Mouse (Mus musculus): Measurements from ENCODE around the gene Tspan18. TPM values are rescaled to one million over a fixed set of nuclear protein-coding genes. Genes with fewer than 3 reads are reported as not detected.

The Tspan18 gene
- polyA plus RNA-seq, 1 experiment = 4.3 TPM

- DNase-seq (ENCODE audit: extremely low spot score in 1 of 2, low spot score in 1 of 2) = peak in 1 of 2 experiments; percentile 62
These were observed 145.4 kb downstream of the Tspan18 start for GRCm38 (mm10) chr2:93188761-93189458.

GRCm38 (mm10) chr2:93188020-93188760 lies 146.1 kb downstream of the Tspan18 start:
- DNase-seq (ENCODE audit: extremely low spot score in 1 of 2, low spot score in 1 of 2) = no peak

GRCm38 (mm10) chr2:93187323-93187996 lies 146.8 kb downstream of the Tspan18 start, which contains the start of gene Trp53i11:
Gene Trp53i11, plus strand, starts transcription at chr2:93187548.
- peak in 1 of 2 experiments; percentile 77 for DNase-seq (ENCODE audit: extremely low spot score in 1 of 2, low spot score in 1 of 2)

GRCm38 (mm10) chr2:93182859-93183258 lies 151.4 kb downstream of the Tspan18 start:
- DNase-seq (ENCODE audit: extremely low spot score in 1 of 2, low spot score in 1 of 2) = peak in 1 of 2 experiments; percentile 68

- DNase-seq (ENCODE audit: extremely low spot score in 1 of 2, low spot score in 1 of 2) = peak in 1 of 2 experiments; percentile 76
These were observed 154.0 kb downstream of the Tspan18 start for GRCm38 (mm10) chr2:93180077-93180844.

GRCm38 (mm10) chr2:93179603-93180002 lies 154.7 kb downstream of the Tspan18 start:
- no peak for DNase-seq (ENCODE audit: extremely low spot score in 1 of 2, low spot score in 1 of 2)

GRCm38 (mm10) chr2:93178313-93178677 lies 156.0 kb downstream of the Tspan18 start:
- DNase-seq (ENCODE audit: extremely low spot score in 1 of 2, low spot score in 1 of 2) = no peak

GRCm38 (mm10) chr2:93177668-93178312 lies 156.5 kb downstream of the Tspan18 start:
- DNase-seq (ENCODE audit: extremely low spot score in 1 of 2, low spot score in 1 of 2) = no peak

- DNase-seq (ENCODE audit: extremely low spot score in 1 of 2, low spot score in 1 of 2) = no peak
These were observed 157.2 kb downstream of the Tspan18 start for GRCm38 (mm10) chr2:93176871-93177667.

GRCm38 (mm10) chr2:93176193-93176798 lies 158.0 kb downstream of the Tspan18 start:
- DNase-seq (ENCODE audit: extremely low spot score in 1 of 2, low spot score in 1 of 2) = no peak

- no peak for DNase-seq (ENCODE audit: extremely low spot score in 1 of 2, low spot score in 1 of 2)
These were observed 158.6 kb downstream of the Tspan18 start for GRCm38 (mm10) chr2:93175721-93176120.

- no peak for DNase-seq (ENCODE audit: extremely low spot score in 1 of 2, low spot score in 1 of 2)
These were observed 159.0 kb downstream of the Tspan18 start for GRCm38 (mm10) chr2:93175278-93175677.

GRCm38 (mm10) chr2:93174159-93174558 lies 160.1 kb downstream of the Tspan18 start:
- DNase-seq (ENCODE audit: extremely low spot score in 1 of 2, low spot score in 1 of 2) = no peak

- DNase-seq (ENCODE audit: extremely low spot score in 1 of 2, low spot score in 1 of 2) = no peak
These were observed 161.8 kb downstream of the Tspan18 start for GRCm38 (mm10) chr2:93172460-93172859.

GRCm38 (mm10) chr2:93171929-93172328 lies 162.4 kb downstream of the Tspan18 start:
- DNase-seq (ENCODE audit: extremely low spot score in 1 of 2, low spot score in 1 of 2) = no peak

- no peak for DNase-seq (ENCODE audit: extremely low spot score in 1 of 2, low spot score in 1 of 2)
These were observed 163.5 kb downstream of the Tspan18 start for GRCm38 (mm10) chr2:93170845-93171200.

GRCm38 (mm10) chr2:93170156-93170844 lies 164.0 kb downstream of the Tspan18 start:
- DNase-seq (ENCODE audit: extremely low spot score in 1 of 2, low spot score in 1 of 2) = no peak

GRCm38 (mm10) chr2:93166734-93167406 lies 167.4 kb downstream of the Tspan18 start:
- DNase-seq (ENCODE audit: extremely low spot score in 1 of 2, low spot score in 1 of 2) = peak in 1 of 2 experiments; percentile 57
